Mouse (Mus musculus) forebrain, embryonic 14.5 days (tissue): ENCODE measurements at regions not wholly inside any gene's neighbourhood (a gene's known extent, or its start where the extent isn't known, plus 50 kb on each side); places are given as distances from the start of the nearest gene placed in this dataset.

Source experiments
- ATAC-seq: fragments of 200-750 bp; cut with Nextera tagmentation; 2 replicates; pipeline ENCODE4 v1.8.0; 2017; ENCODE audit warnings: mild to moderate bottlenecking, moderate library complexity
- DNase-seq: peaks from one replicate; pipeline ENCODE4 v3.0.0-alpha.2; 2015; ENCODE audit warnings: low spot score
- H3K27ac ChIP-seq: fragments of 300-500 bp; sonication (generic); 2 replicates; pipeline ENCODE4 v1.5.1; 2014; ENCODE audit warnings: low read depth, mild to moderate bottlenecking, control low read depth, low read length, moderate library complexity
- H3K27me3 ChIP-seq: fragments of 300-500 bp; sonication (generic); replicated peaks from 2 replicates; pipeline ENCODE4 v1.6.1; 2014; ENCODE audit warnings: low read length, control low read depth, mixed read lengths; ENCODE audit not compliant: control insufficient read depth, insufficient read depth
- H3K36me3 ChIP-seq: fragments of 300-500 bp; sonication (generic); 2 replicates; pipeline ENCODE4 v1.6.1; 2014; ENCODE audit warnings: low read length, control low read depth; ENCODE audit not compliant: control insufficient read depth, insufficient read depth
- H3K4me1 ChIP-seq: fragments of 300-500 bp; sonication (generic); 2 replicates; pipeline ENCODE4 v1.6.1; 2014; ENCODE audit warnings: antibody characterized with exemption, low read length, control low read depth; ENCODE audit not compliant: control insufficient read depth, insufficient read depth
- H3K4me2 ChIP-seq: fragments of 300-500 bp; sonication (generic); 2 replicates; pipeline ENCODE4 v1.6.1; 2014; ENCODE audit warnings: mild to moderate bottlenecking, control low read depth, low read length
- H3K4me3 ChIP-seq: fragments of 300-500 bp; sonication (generic); 2 replicates; pipeline ENCODE4 v1.5.1; 2014; ENCODE audit warnings: low read depth, low read length, control low read depth
- H3K9ac ChIP-seq: fragments of 300-500 bp; sonication (generic); 2 replicates; pipeline ENCODE4 v1.6.1; 2014; ENCODE audit warnings: mild to moderate bottlenecking, low read length, control low read depth, moderate library complexity
- H3K9me3 ChIP-seq: fragments of 300-500 bp; sonication (generic); replicated peaks from 2 replicates; pipeline ENCODE4 v1.6.1; 2016; ENCODE audit warnings: low read length, control low read depth, mixed read lengths; ENCODE audit not compliant: control insufficient read depth
- WGBS: fragments of 180-500 bp; shearing (Covaris S2); extraction: QIAGEN DNeasy Blood & Tissue Kit; methylation state at CpG from one replicate; pipeline ENCODE4 v1.1.7; 2014; 5-methylcytosine and 5-hydroxymethylcytosine counted together

DNA sequence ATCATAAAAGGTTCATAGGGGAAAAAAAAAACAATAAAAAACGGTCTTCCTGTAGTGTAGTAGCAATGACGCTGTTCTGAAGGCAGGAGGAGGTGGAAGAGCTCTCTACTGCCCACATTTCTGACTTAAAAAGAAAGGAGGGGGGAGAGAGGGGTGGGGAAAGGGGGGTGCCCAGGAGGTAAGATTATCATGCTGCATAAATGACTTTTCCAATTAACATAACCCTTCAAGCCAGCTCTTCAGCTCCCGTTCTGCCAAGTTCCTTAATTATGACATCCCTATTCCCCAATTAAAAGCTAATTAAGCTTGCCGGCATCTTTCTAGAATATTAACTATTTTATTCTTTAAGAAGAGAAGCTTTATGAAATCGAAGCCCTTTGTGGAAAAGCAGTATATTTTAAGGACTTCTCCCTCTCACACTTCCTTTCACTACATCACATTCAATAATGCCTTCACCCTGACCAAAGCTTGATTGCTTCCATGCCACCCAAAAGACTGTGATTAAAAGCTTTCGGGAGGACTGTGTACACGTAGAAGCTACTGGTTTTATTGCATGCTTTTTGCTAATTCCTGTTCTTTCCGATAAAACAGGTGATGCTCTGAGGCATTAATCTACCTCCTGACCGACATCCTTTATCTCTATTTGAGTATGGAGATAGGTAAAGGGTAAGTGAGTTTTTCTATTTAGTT lies 83.5 kb upstream of the Cop1 start:
- WGBS, result 39% methylated on average over 9 of the region's 9 CpGs
- DNase-seq (peak; percentile 79), ATAC-seq (peak; percentile 82)
- no peaks in the 10 kb centered on the region for H3K36me3 ChIP-seq
- no peaks in the 10 kb centered on the region for H3K27me3 ChIP-seq
- peak overlapping the region; percentile 35; the same call in 1 of the 2 replicates for H3K27ac ChIP-seq
- H3K9ac ChIP-seq, result no peak overlapping the region
- no peaks in the 10 kb centered on the region for H3K9me3 ChIP-seq
- no peak overlapping the region for H3K4me3 ChIP-seq
- H3K4me2 ChIP-seq, result peak overlapping the region; percentile 17; the same call in 1 of the 2 replicates
- H3K4me1 ChIP-seq, result peaks cover 3% of the 10 kb centered on the region; the same call in 1 of the 2 replicates

DNA sequence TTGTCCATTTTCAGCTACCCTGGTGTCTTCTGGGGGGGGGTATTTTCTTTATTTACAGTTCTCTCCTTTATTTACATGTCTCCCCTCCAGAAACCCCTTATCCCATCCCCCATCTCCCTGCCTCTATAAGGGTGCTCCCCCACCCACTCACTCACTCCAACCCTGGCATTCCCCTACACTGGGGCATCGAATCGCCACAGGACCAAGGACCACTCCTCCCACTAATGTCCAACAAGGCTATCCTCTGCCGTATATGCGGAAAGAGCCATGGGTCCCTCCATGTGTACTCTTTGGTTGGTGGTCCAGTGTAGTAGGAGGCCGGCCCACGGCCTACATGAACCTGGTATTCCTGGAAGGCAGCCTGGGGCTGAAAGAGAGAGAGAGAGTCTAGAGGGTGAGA lies 82.9 kb upstream of the Cop1 start:
- no peaks in the 10 kb centered on the region for H3K36me3 ChIP-seq
- no peaks in the 10 kb centered on the region for H3K27me3 ChIP-seq
- peak overlapping the region; percentile 35; the same call in 1 of the 2 replicates for H3K27ac ChIP-seq
- no peak overlapping the region for H3K4me2 ChIP-seq
- no peak overlapping the region for H3K9ac ChIP-seq
- WGBS, result 87% methylated on average over 6 of the region's 6 CpGs
- H3K4me1 ChIP-seq, result peaks cover 3% of the 10 kb centered on the region; the same call in 1 of the 2 replicates
- no peak for DNase-seq
- ATAC-seq, result peak; percentile 42; the same call in 1 of the 2 replicates
- no peak overlapping the region for H3K4me3 ChIP-seq
- no peaks in the 10 kb centered on the region for H3K9me3 ChIP-seq

DNA sequence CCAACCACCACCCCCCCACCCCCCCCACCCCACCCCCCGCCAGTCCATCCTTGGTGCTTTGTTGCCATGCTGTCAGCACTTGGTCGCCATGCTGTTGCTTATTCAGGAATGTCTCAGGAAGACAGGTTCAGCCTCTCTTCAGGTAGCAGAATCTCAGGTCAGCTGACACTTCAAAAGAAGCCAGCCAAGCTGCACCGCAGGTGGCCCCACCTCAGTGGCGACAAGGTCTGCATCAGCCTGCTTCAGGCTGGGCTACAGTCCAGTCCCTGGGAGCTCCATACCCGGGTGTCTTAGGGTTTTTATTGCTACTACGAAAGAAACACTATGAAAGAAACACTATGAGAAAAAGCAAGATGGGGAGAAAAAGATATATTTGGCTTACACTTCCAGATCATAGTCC lies 82.4 kb upstream of the Cop1 start:
- Histone ChIP-seq H3K4me2 (no peak overlapping the region), H3K27me3 (no peaks in the 10 kb centered on the region), H3K9me3 (no peaks in the 10 kb centered on the region), H3K4me1 (peaks cover 3% of the 10 kb centered on the region; the same call in 1 of the 2 replicates), H3K4me3 (no peak overlapping the region), H3K27ac (no peak overlapping the region), H3K9ac (no peak overlapping the region), H3K36me3 (no peaks in the 10 kb centered on the region)
- no peak for DNase-seq
- 41% methylated on average over 6 of the region's 6 CpGs for WGBS
- no peak for ATAC-seq

DNA sequence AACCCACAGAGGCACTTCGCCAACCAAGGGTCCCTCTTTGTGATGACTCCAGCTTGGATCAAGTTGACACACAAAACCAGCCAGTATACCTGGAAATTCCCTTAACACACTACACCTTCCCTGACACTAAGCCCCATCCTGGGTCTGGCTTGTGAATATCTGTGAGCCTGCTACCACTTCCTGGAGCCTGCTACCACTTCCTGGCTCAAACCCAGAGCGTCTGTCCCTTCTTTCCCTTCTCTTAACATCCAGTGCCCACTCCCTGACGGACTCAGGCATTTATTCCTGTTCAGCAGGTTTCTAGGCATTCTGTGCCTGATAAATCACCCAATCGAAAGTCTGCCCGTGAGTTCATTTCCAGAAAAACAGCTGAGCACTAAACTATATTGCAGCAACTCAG lies 81.8 kb upstream of the Cop1 start:
- Histone ChIP-seq H3K4me1 (peaks cover 3% of the 10 kb centered on the region; the same call in 1 of the 2 replicates), H3K4me3 (no peak overlapping the region), H3K27me3 (no peaks in the 10 kb centered on the region), H3K27ac (no peak overlapping the region), H3K4me2 (no peak overlapping the region), H3K9ac (no peak overlapping the region), H3K9me3 (no peaks in the 10 kb centered on the region), H3K36me3 (no peaks in the 10 kb centered on the region)
- no peak for DNase-seq
- WGBS, result 83% methylated on average over 5 of the region's 5 CpGs
- ATAC-seq, result no peak

DNA sequence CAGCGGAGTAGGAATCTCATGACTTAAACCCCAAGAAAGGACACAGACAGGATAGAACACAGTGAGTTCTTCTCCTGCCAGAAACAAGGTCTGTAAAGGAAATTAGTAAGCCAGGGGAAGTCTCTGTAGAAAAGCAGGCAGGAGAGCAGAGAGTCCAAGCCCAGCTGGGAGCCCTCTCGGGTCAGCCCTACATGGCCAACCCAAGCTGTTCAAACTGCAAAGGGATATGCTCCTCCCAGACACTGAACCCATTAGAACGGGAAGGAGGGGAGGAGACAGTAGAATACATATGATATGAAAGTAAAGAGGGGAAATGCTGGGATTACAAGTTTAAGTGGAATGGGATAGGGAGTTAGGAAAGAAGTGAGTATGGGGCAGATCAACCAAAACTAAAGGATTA lies 75.7 kb upstream of the Cop1 start:
- 71% methylated on average over 3 of the region's 3 CpGs for WGBS
- Histone ChIP-seq H3K9me3 (no peaks in the 10 kb centered on the region), H3K27ac (no peak overlapping the region), H3K4me1 (no peaks in the 10 kb centered on the region), H3K4me2 (no peak overlapping the region), H3K4me3 (no peak overlapping the region), H3K9ac (no peak overlapping the region), H3K27me3 (no peaks in the 10 kb centered on the region), H3K36me3 (no peaks in the 10 kb centered on the region)
- ATAC-seq (no peak), DNase-seq (no peak)

DNA sequence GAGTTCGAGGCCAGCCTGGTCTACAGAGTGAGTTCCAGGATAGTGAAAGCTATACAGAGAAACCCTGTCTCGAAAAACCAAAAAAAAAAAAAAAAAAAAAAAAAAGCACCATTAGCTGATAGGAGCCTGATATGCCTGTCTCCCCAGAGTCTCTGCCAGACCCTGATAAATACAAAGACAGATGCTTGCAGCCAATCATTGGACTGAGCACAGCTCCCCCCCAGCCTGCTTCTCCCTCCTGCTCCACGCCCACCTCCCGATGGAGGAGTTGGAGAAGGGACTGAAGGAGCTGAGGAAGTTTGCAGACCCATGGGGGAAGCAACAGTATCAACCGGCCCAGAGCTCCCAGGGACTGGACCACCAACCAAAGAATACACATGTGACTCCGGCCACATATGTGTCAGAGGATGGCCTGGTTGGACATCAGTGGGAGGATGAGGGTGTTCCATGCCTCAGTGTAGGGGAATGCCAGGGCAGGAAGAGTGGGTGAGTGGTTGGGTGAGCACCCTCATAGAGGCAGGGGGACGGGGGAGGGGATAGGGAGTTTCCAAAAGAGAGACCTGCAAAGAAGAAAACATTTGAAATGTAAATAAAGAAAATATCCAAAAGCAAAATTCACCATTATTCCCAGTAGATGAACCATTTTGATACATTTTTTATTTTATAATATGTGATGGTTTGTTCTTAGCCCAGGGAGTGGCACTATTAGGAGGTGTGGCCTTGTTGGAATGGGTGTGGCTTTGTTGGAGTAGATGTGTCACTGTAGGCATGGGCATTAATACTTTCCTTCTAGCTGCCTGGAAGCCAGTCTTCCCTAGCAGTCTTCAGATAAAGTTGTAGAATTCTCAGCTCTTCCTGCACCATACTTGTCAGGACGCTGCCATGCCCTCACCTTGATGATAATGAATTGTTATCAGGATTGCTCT lies 71.8 kb upstream of the Cop1 start:
- H3K36me3 ChIP-seq, result no peaks in the 10 kb centered on the region
- H3K27ac ChIP-seq, result no peak overlapping the region
- ATAC-seq (no peak), DNase-seq (no peak)
- no peaks in the 10 kb centered on the region for H3K4me1 ChIP-seq
- no peak overlapping the region for H3K4me2 ChIP-seq
- WGBS, result 85% methylated on average over 8 of the region's 8 CpGs
- no peak overlapping the region for H3K4me3 ChIP-seq
- H3K9me3 ChIP-seq, result no peaks in the 10 kb centered on the region
- H3K9ac ChIP-seq, result no peak overlapping the region
- no peaks in the 10 kb centered on the region for H3K27me3 ChIP-seq

DNA sequence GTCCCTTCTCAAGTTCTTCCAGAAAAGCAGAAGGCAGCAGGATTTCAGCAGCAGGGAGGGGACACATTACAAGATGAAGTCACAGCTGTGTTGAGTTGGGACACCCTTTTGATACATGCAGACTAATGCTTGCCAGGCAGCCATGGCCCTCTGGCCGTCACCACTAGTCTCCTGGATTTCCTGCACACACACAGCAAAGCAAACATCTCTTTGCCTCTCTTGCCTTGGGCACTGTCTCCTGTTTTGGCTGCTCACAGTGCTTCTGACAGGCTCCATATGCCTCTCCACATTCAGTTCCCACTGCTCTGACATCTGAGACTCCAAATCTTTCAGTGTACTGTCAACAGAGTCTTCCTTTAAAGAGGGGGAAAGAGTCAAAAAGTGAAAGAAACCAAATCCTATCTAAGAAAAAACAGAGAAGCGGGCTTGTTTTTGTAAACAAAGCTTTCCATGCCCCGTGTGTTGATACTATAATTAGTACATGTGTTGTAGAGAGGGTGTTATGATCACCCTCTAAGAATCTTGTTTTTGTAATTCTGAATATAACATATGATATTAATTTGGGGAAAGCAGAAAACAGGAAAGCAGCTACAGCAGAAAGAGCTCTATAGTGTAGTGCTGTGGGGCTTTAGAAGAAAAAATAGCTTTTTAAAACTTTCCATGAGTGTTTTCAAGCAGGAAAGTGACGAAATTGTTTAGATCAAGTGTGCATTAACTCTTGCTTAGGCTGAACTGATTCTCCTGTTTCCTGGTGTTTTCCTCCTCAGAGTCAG lies 68.8 kb upstream of the Cop1 start:
- H3K27me3 ChIP-seq, result no peaks in the 10 kb centered on the region
- DNase-seq (peak; percentile 65), ATAC-seq (peak; percentile 86)
- WGBS, result 60% methylated on average over 4 of the region's 4 CpGs
- H3K9me3 ChIP-seq, result no peaks in the 10 kb centered on the region
- H3K36me3 ChIP-seq, result no peaks in the 10 kb centered on the region
- no peaks in the 10 kb centered on the region for H3K4me1 ChIP-seq
- H3K9ac ChIP-seq, result no peak overlapping the region
- no peak overlapping the region for H3K4me3 ChIP-seq
- no peak overlapping the region for H3K27ac ChIP-seq
- H3K4me2 ChIP-seq, result no peak overlapping the region

DNA sequence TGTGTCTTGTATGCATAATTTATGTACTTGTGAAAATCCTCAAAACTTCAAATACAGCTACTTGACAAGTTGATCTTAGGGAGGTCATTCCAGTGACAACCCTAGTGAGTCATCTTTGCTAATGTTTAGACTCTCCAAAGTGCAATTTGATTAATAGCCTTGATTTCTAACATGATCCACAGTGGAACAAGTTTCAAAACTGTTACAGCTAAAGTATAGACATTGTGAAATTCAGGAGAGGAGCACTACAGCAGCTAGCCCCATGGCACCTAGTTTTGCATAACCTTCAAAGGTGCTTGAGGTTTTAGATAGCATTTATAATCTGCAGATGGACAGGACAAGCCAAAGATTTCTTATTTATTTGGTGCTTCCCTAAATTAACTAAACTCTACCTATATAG lies 50.1 kb upstream of the Cop1 start:
- no peaks in the 10 kb centered on the region for H3K4me1 ChIP-seq
- H3K9me3 ChIP-seq, result no peaks in the 10 kb centered on the region
- DNase-seq (no peak), ATAC-seq (no peak)
- no peaks in the 10 kb centered on the region for H3K36me3 ChIP-seq
- no peak overlapping the region for H3K27ac ChIP-seq
- no peak overlapping the region for H3K4me3 ChIP-seq
- H3K9ac ChIP-seq, result no peak overlapping the region
- no peak overlapping the region for H3K4me2 ChIP-seq
- no peaks in the 10 kb centered on the region for H3K27me3 ChIP-seq
